Mouse (Mus musculus): ENCODE data around the gene Pth1r. TPM values are rescaled to one million over a fixed set of nuclear protein-coding genes. Genes with fewer than 3 reads are reported as not detected.
A peak's percentile ranks its signal among the peaks of the same experiment; 100 is the strongest.

Gene Pth1r
- polyA plus RNA-seq, 1 experiment from 2014 or later, result 11.0 TPM

GRCm38 (mm10) chr9:110757816-110758215, 10.9 kb upstream of the Pth1r start:
- H3K4me3 ChIP-seq (ENCODE audit: low read depth, low read length), result no peak overlapping the region
- no peak for ATAC-seq (replicated peaks; ENCODE audit: low FRiP score)
- H3K36me3 ChIP-seq (ENCODE audit: control insufficient read depth, insufficient read depth, low read length), result no peaks in the 10 kb centered on the region
- H3K9me3 ChIP-seq (ENCODE audit: control insufficient read depth, low read length), result no peaks in the 10 kb centered on the region
- WGBS, result 76% methylated on average over 5 of the region's 5 CpGs
- H3K4me2 ChIP-seq, result no peak overlapping the region
- H3K27me3 ChIP-seq (replicated peaks; ENCODE audit: control insufficient read depth, insufficient read depth, low read length), result no peaks in the 10 kb centered on the region
- DNase-seq (ENCODE audit: low spot score), result no peak
- H3K4me1 ChIP-seq (replicated peaks; ENCODE audit: control insufficient read depth, insufficient read depth, low read length), result peaks cover 8% of the 10 kb centered on the region
- H3K9ac ChIP-seq (ENCODE audit: low read depth, low read length), result no peak overlapping the region
- H3K27ac ChIP-seq (ENCODE audit: low read depth, low read length), result no peak overlapping the region

GRCm38 (mm10) chr9:110753773-110754172, 6.8 kb upstream of the Pth1r start:
- ATAC-seq (replicated peaks; ENCODE audit: low FRiP score) (no peak), DNase-seq (ENCODE audit: low spot score) (no peak)
- no peaks in the 10 kb centered on the region for H3K27me3 ChIP-seq (replicated peaks; ENCODE audit: control insufficient read depth, insufficient read depth, low read length)
- no peak overlapping the region for H3K9ac ChIP-seq (ENCODE audit: low read depth, low read length)
- 89% methylated on average over 4 of the region's 4 CpGs for WGBS
- peaks cover 39% of the 10 kb centered on the region for H3K4me1 ChIP-seq (replicated peaks; ENCODE audit: control insufficient read depth, insufficient read depth, low read length)
- H3K27ac ChIP-seq (ENCODE audit: low read depth, low read length), result no peak overlapping the region
- no peaks in the 10 kb centered on the region for H3K36me3 ChIP-seq (ENCODE audit: control insufficient read depth, insufficient read depth, low read length)
- no peaks in the 10 kb centered on the region for H3K9me3 ChIP-seq (ENCODE audit: control insufficient read depth, low read length)
- H3K4me3 ChIP-seq (ENCODE audit: low read depth, low read length), result no peak overlapping the region
- no peak overlapping the region for H3K4me2 ChIP-seq

- H3K4me1 ChIP-seq (replicated peaks; ENCODE audit: control insufficient read depth, insufficient read depth, low read length), result peaks cover 39% of the 10 kb centered on the region
- WGBS, result 49% methylated on average over 4 of the region's 4 CpGs
- peak; percentile 73 for ATAC-seq (replicated peaks; ENCODE audit: low FRiP score)
Measured at GRCm38 (mm10) chr9:110752917-110753435, 6.0 kb upstream of the Pth1r start.

GRCm38 (mm10) chr9:110751412-110751811, 4.5 kb upstream of the Pth1r start:
- Histone ChIP-seq H3K4me2 (peak overlapping the region; percentile 30), H3K9me3 (ENCODE audit: control insufficient read depth, low read length) (no peaks in the 10 kb centered on the region), H3K4me1 (replicated peaks; ENCODE audit: control insufficient read depth, insufficient read depth, low read length) (peaks cover 44% of the 10 kb centered on the region), H3K9ac (ENCODE audit: low read depth, low read length) (peak overlapping the region; percentile 3; the same call in 1 of the 2 replicates), H3K4me3 (ENCODE audit: low read depth, low read length) (no peak overlapping the region), H3K27me3 (replicated peaks; ENCODE audit: control insufficient read depth, insufficient read depth, low read length) (no peaks in the 10 kb centered on the region), H3K36me3 (ENCODE audit: control insufficient read depth, insufficient read depth, low read length) (no peaks in the 10 kb centered on the region), H3K27ac (ENCODE audit: low read depth, low read length) (peak overlapping the region; percentile 70)
- ATAC-seq (replicated peaks; ENCODE audit: low FRiP score) (peak; percentile 78), DNase-seq (ENCODE audit: low spot score) (no peak)
- WGBS, result 47% methylated on average over 5 of the region's 5 CpGs

More at GRCm38 (mm10) chr9:110752917-110753435, 6.0 kb upstream of the Pth1r start:
- H3K9me3 ChIP-seq (ENCODE audit: control insufficient read depth, low read length), result no peaks in the 10 kb centered on the region
- H3K4me3 ChIP-seq (ENCODE audit: low read depth, low read length), result no peak overlapping the region
- H3K4me2 ChIP-seq, result no peak overlapping the region
- no peak overlapping the region for H3K27ac ChIP-seq (ENCODE audit: low read depth, low read length)
- H3K36me3 ChIP-seq (ENCODE audit: control insufficient read depth, insufficient read depth, low read length), result no peaks in the 10 kb centered on the region
- H3K27me3 ChIP-seq (replicated peaks; ENCODE audit: control insufficient read depth, insufficient read depth, low read length), result no peaks in the 10 kb centered on the region
- no peak for DNase-seq (ENCODE audit: low spot score)
- H3K9ac ChIP-seq (ENCODE audit: low read depth, low read length), result no peak overlapping the region

- peak overlapping the region; percentile 30; the same call in 1 of the 2 replicates for H3K4me2 ChIP-seq
Measured at GRCm38 (mm10) chr9:110750404-110751187, 3.7 kb upstream of the Pth1r start.

GRCm38 (mm10) chr9:110748451-110748850, 1.5 kb upstream of the Pth1r start:
- DNase-seq (ENCODE audit: low spot score) (no peak), ATAC-seq (replicated peaks; ENCODE audit: low FRiP score) (no peak)
- WGBS, result 74% methylated on average over 2 of the region's 2 CpGs
- no peaks in the 10 kb centered on the region for H3K36me3 ChIP-seq (ENCODE audit: control insufficient read depth, insufficient read depth, low read length)
- H3K27me3 ChIP-seq (replicated peaks; ENCODE audit: control insufficient read depth, insufficient read depth, low read length), result peaks cover 26% of the 10 kb centered on the region
- peaks cover 48% of the 10 kb centered on the region for H3K4me1 ChIP-seq (replicated peaks; ENCODE audit: control insufficient read depth, insufficient read depth, low read length)
- H3K9me3 ChIP-seq (ENCODE audit: control insufficient read depth, low read length), result no peaks in the 10 kb centered on the region
- H3K9ac ChIP-seq (ENCODE audit: low read depth, low read length), result no peak overlapping the region
- no peak overlapping the region for H3K4me3 ChIP-seq (ENCODE audit: low read depth, low read length)
- no peak overlapping the region for H3K4me2 ChIP-seq
- no peak overlapping the region for H3K27ac ChIP-seq (ENCODE audit: low read depth, low read length)

More at GRCm38 (mm10) chr9:110750404-110751187, 3.7 kb upstream of the Pth1r start:
- H3K4me1 ChIP-seq (replicated peaks; ENCODE audit: control insufficient read depth, insufficient read depth, low read length), result peaks cover 47% of the 10 kb centered on the region
- DNase-seq (ENCODE audit: low spot score), result no peak
- H3K36me3 ChIP-seq (ENCODE audit: control insufficient read depth, insufficient read depth, low read length), result no peaks in the 10 kb centered on the region
- 39% methylated on average over 14 of the region's 14 CpGs for WGBS
- peak overlapping the region; percentile 3; the same call in 1 of the 2 replicates for H3K9ac ChIP-seq (ENCODE audit: low read depth, low read length)
- ATAC-seq (replicated peaks; ENCODE audit: low FRiP score), result no peak
- H3K9me3 ChIP-seq (ENCODE audit: control insufficient read depth, low read length), result no peaks in the 10 kb centered on the region
- no peak overlapping the region for H3K4me3 ChIP-seq (ENCODE audit: low read depth, low read length)
- H3K27ac ChIP-seq (ENCODE audit: low read depth, low read length), result peak overlapping the region; percentile 70
- peaks cover 5% of the 10 kb centered on the region for H3K27me3 ChIP-seq (replicated peaks; ENCODE audit: control insufficient read depth, insufficient read depth, low read length)

GRCm38 (mm10) chr9:110746238-110746637, 707 bp downstream of the Pth1r start:
- Histone ChIP-seq H3K4me3 (ENCODE audit: low read depth, low read length) (no peak overlapping the region), H3K27me3 (replicated peaks; ENCODE audit: control insufficient read depth, insufficient read depth, low read length) (peaks cover 49% of the 10 kb centered on the region), H3K9ac (ENCODE audit: low read depth, low read length) (no peak overlapping the region), H3K36me3 (ENCODE audit: control insufficient read depth, insufficient read depth, low read length) (no peaks in the 10 kb centered on the region), H3K9me3 (ENCODE audit: control insufficient read depth, low read length) (no peaks in the 10 kb centered on the region), H3K4me2 (no peak overlapping the region), H3K27ac (ENCODE audit: low read depth, low read length) (peak overlapping the region; percentile 71), H3K4me1 (replicated peaks; ENCODE audit: control insufficient read depth, insufficient read depth, low read length) (peaks cover 30% of the 10 kb centered on the region)
- ATAC-seq (replicated peaks; ENCODE audit: low FRiP score), result no peak
- WGBS, result 31% methylated on average over 5 of the region's 5 CpGs
- no peak for DNase-seq (ENCODE audit: low spot score)

GRCm38 (mm10) chr9:110745752-110746151, 1.2 kb downstream of the Pth1r start:
- Histone ChIP-seq H3K27ac (ENCODE audit: low read depth, low read length) (peak overlapping the region; percentile 71), H3K4me2 (peak overlapping the region; percentile 18; the same call in 1 of the 2 replicates), H3K27me3 (replicated peaks; ENCODE audit: control insufficient read depth, insufficient read depth, low read length) (peaks cover 53% of the 10 kb centered on the region), H3K9me3 (ENCODE audit: control insufficient read depth, low read length) (no peaks in the 10 kb centered on the region), H3K9ac (ENCODE audit: low read depth, low read length) (no peak overlapping the region), H3K4me1 (replicated peaks; ENCODE audit: control insufficient read depth, insufficient read depth, low read length) (peaks cover 25% of the 10 kb centered on the region), H3K4me3 (ENCODE audit: low read depth, low read length) (no peak overlapping the region), H3K36me3 (ENCODE audit: control insufficient read depth, insufficient read depth, low read length) (no peaks in the 10 kb centered on the region)
- no peak for DNase-seq (ENCODE audit: low spot score)
- 27% methylated on average over 5 of the region's 5 CpGs for WGBS
- ATAC-seq (replicated peaks; ENCODE audit: low FRiP score), result peak; percentile 67

Data from liver, embryonic 11.5 days (tissue).